Mouse (Mus musculus): Measurements from ENCODE around the gene Ubb.
"Not testable (repeated sequence)": the region's sequence is repeated elsewhere in the genome, so short reads cannot be mapped to it uniquely, and the experiment has no call there.

Gene Ubb

GRCm38 (mm10) chr11:62550727-62551225 is at the start of gene Ubb:
Gene Ubb (plus strand): TSS chr11:62551171.
- in situ Hi-C loops (cut with MboI; ENCODE audit: unreplicated experiment in 2 of 2): no loop called here

GRCm38 (mm10) chr11:62507683-62508082 is 43.3 kb upstream of the Ubb start:
- in situ Hi-C loops (cut with MboI; ENCODE audit: unreplicated experiment in 2 of 2): no loop called here

- in situ Hi-C loops (cut with MboI; ENCODE audit: unreplicated experiment in 2 of 2): not testable (repeated sequence)
Measured at GRCm38 (mm10) chr11:62508365-62508764, 42.6 kb upstream of the Ubb start.

GRCm38 (mm10) chr11:62508816-62509215 is 42.2 kb upstream of the Ubb start:
- in situ Hi-C loops (cut with MboI; ENCODE audit: unreplicated experiment in 2 of 2): not testable (repeated sequence)

GRCm38 (mm10) chr11:62509571-62509970 is 41.4 kb upstream of the Ubb start:
- in situ Hi-C loops (cut with MboI; ENCODE audit: unreplicated experiment in 2 of 2): no loop called here

- in situ Hi-C loops (cut with MboI; ENCODE audit: unreplicated experiment in 2 of 2): no loop called here
Measured at GRCm38 (mm10) chr11:62510956-62511355, 40.0 kb upstream of the Ubb start.

- in situ Hi-C loops (cut with MboI; ENCODE audit: unreplicated experiment in 2 of 2): no loop called here
Measured at GRCm38 (mm10) chr11:62511444-62512202, 39.3 kb upstream of the Ubb start.

- in situ Hi-C loops (cut with MboI; ENCODE audit: unreplicated experiment in 2 of 2): no loop called here
Measured at GRCm38 (mm10) chr11:62512529-62513080, 38.4 kb upstream of the Ubb start.

- in situ Hi-C loops (cut with MboI; ENCODE audit: unreplicated experiment in 2 of 2): no loop called here
Measured at GRCm38 (mm10) chr11:62513311-62513710, 37.7 kb upstream of the Ubb start.

- in situ Hi-C loops (cut with MboI; ENCODE audit: unreplicated experiment in 2 of 2): no loop called here
Measured at GRCm38 (mm10) chr11:62518991-62519390, 32.0 kb upstream of the Ubb start.

GRCm38 (mm10) chr11:62522283-62522682 is 28.7 kb upstream of the Ubb start:
- in situ Hi-C loops (cut with MboI; ENCODE audit: unreplicated experiment in 2 of 2): no loop called here

- in situ Hi-C loops (cut with MboI; ENCODE audit: unreplicated experiment in 2 of 2): no loop called here
Measured at GRCm38 (mm10) chr11:62537089-62537488, 13.9 kb upstream of the Ubb start.

GRCm38 (mm10) chr11:62537590-62537989 is 13.4 kb upstream of the Ubb start:
- in situ Hi-C loops (cut with MboI; ENCODE audit: unreplicated experiment in 2 of 2): no loop called here

- in situ Hi-C loops (cut with MboI; ENCODE audit: unreplicated experiment in 2 of 2): no loop called here
Measured at GRCm38 (mm10) chr11:62538321-62539088, 12.5 kb upstream of the Ubb start.

- in situ Hi-C loops (cut with MboI; ENCODE audit: unreplicated experiment in 2 of 2): no loop called here
Measured at GRCm38 (mm10) chr11:62539089-62539890, 11.7 kb upstream of the Ubb start, which contains the start of gene Cenpv. Gene Cenpv (minus strand): TSS chr11:62539261.

- in situ Hi-C loops (cut with MboI; ENCODE audit: unreplicated experiment in 2 of 2): loop anchor here in 1 of 2 experiments (10.0 kb wide), 1 partner anchor 85 kb away; the partner anchor contains the start of genes Ncor1 and Pigl
Measured at GRCm38 (mm10) chr11:62540167-62540566, 10.8 kb upstream of the Ubb start.

- in situ Hi-C loops (cut with MboI; ENCODE audit: unreplicated experiment in 2 of 2): loop anchor here in 1 of 2 experiments (10.0 kb wide), 1 partner anchor 86 kb away; the partner anchor contains the start of genes Ncor1 and Pigl
Measured at GRCm38 (mm10) chr11:62540969-62541368, 10.0 kb upstream of the Ubb start.

- in situ Hi-C loops (cut with MboI; ENCODE audit: unreplicated experiment in 2 of 2): loop anchor here in 1 of 2 experiments (10.0 kb wide), 1 partner anchor 87 kb away; the partner anchor contains the start of genes Ncor1 and Pigl
Measured at GRCm38 (mm10) chr11:62541581-62541980, 9.4 kb upstream of the Ubb start.

- in situ Hi-C loops (cut with MboI; ENCODE audit: unreplicated experiment in 2 of 2): loop anchor here in 1 of 2 experiments (10.0 kb wide), 1 partner anchor 89 kb away; the partner anchor contains the start of genes Ncor1 and Pigl
Measured at GRCm38 (mm10) chr11:62543991-62544390, 7.0 kb upstream of the Ubb start.

GRCm38 (mm10) chr11:62549782-62550181 is 1.2 kb upstream of the Ubb start:
- in situ Hi-C loops (cut with MboI; ENCODE audit: unreplicated experiment in 2 of 2): loop anchor here in 1 of 2 experiments (10.0 kb wide), 1 partner anchor 95 kb away; the partner anchor contains the start of genes Ncor1 and Pigl

Data from v-Abl transformed pro-B cells (cell line).